Mouse (Mus musculus): ENCODE results near the gene Fam184b. TPM values are rescaled to one million over a fixed set of nuclear protein-coding genes. Genes with fewer than 3 reads are reported as not detected.
A peak's percentile ranks its signal among the peaks of the same experiment; 100 is the strongest.

Fam184b gene
- total and polyA plus RNA-seq, 2 experiments from 2014 or later: not detected

GRCm38 (mm10) chr5:45679955-45680354 lies 40.5 kb upstream of the Fam184b start:
- no peak overlapping the region for H3K27ac ChIP-seq (ENCODE audit: low read depth)
- ATAC-seq (ENCODE audit: insufficient read depth, low read depth) (no peak), DNase-seq (ENCODE audit: low spot score) (no peak)
- no peaks in the 10 kb centered on the region for H3K4me1 ChIP-seq (ENCODE audit: control insufficient read depth, insufficient read depth)
- no peak overlapping the region for H3K4me2 ChIP-seq (ENCODE audit: low read depth, low read length)
- TF ChIP-seq CTCF (IDR thresholded peaks at IDR 0.05; ENCODE audit: low read depth) (no peak), EP300 (IDR thresholded peaks at IDR 0.05; ENCODE audit: low read depth) (no peak)
- no peaks in the 10 kb centered on the region for H3K27me3 ChIP-seq (ENCODE audit: control insufficient read depth, insufficient read depth, low read length)
- H3K9me3 ChIP-seq (replicated peaks; ENCODE audit: control insufficient read depth, low read length): no peaks in the 10 kb centered on the region
- H3K9ac ChIP-seq (replicated peaks; ENCODE audit: low read depth, low read length): no peak overlapping the region
- H3K36me3 ChIP-seq (replicated peaks; ENCODE audit: control insufficient read depth, insufficient read depth, low read length): peaks cover 29% of the 10 kb centered on the region
- no peak overlapping the region for H3K4me3 ChIP-seq (ENCODE audit: low read depth, low read length)

GRCm38 (mm10) chr5:45677639-45678038 lies 38.2 kb upstream of the Fam184b start:
- no peak for TF ChIP-seq EP300 (IDR thresholded peaks at IDR 0.05; ENCODE audit: low read depth)
- TF ChIP-seq CTCF (IDR thresholded peaks at IDR 0.05; ENCODE audit: low read depth): no peak
- H3K27ac ChIP-seq (ENCODE audit: low read depth): no peak overlapping the region
- no peaks in the 10 kb centered on the region for H3K4me1 ChIP-seq (ENCODE audit: control insufficient read depth, insufficient read depth)
- H3K9me3 ChIP-seq (replicated peaks; ENCODE audit: control insufficient read depth, low read length): no peaks in the 10 kb centered on the region
- no peak overlapping the region for H3K4me3 ChIP-seq (ENCODE audit: low read depth, low read length)
- peaks cover 29% of the 10 kb centered on the region for H3K36me3 ChIP-seq (replicated peaks; ENCODE audit: control insufficient read depth, insufficient read depth, low read length)
- ATAC-seq (ENCODE audit: insufficient read depth, low read depth) (no peak), DNase-seq (ENCODE audit: low spot score) (no peak)
- no peak overlapping the region for H3K4me2 ChIP-seq (ENCODE audit: low read depth, low read length)
- WGBS: 72% methylated on average over 4 of the region's 4 CpGs
- no peaks in the 10 kb centered on the region for H3K27me3 ChIP-seq (ENCODE audit: control insufficient read depth, insufficient read depth, low read length)
- H3K9ac ChIP-seq (replicated peaks; ENCODE audit: low read depth, low read length): no peak overlapping the region

GRCm38 (mm10) chr5:45675032-45675431 lies 35.6 kb upstream of the Fam184b start:
- H3K4me2 ChIP-seq (ENCODE audit: low read depth, low read length): no peak overlapping the region
- no peak overlapping the region for H3K4me3 ChIP-seq (ENCODE audit: low read depth, low read length)
- H3K27ac ChIP-seq (ENCODE audit: low read depth): no peak overlapping the region
- no peak for TF ChIP-seq EP300 (IDR thresholded peaks at IDR 0.05; ENCODE audit: low read depth)
- TF ChIP-seq CTCF (IDR thresholded peaks at IDR 0.05; ENCODE audit: low read depth): no peak
- WGBS: 93% methylated on average over 1 of the region's 1 CpGs
- no peak overlapping the region for H3K9ac ChIP-seq (replicated peaks; ENCODE audit: low read depth, low read length)
- H3K36me3 ChIP-seq (replicated peaks; ENCODE audit: control insufficient read depth, insufficient read depth, low read length): peaks cover 23% of the 10 kb centered on the region
- H3K9me3 ChIP-seq (replicated peaks; ENCODE audit: control insufficient read depth, low read length): no peaks in the 10 kb centered on the region
- DNase-seq (ENCODE audit: low spot score): no peak
- no peak for ATAC-seq (ENCODE audit: insufficient read depth, low read depth)
- H3K27me3 ChIP-seq (ENCODE audit: control insufficient read depth, insufficient read depth, low read length): no peaks in the 10 kb centered on the region
- peaks cover 5% of the 10 kb centered on the region; the same call in 1 of the 2 replicates for H3K4me1 ChIP-seq (ENCODE audit: control insufficient read depth, insufficient read depth)

- Histone ChIP-seq H3K27me3 (ENCODE audit: control insufficient read depth, insufficient read depth, low read length) (no peaks in the 10 kb centered on the region), H3K36me3 (replicated peaks; ENCODE audit: control insufficient read depth, insufficient read depth, low read length) (peaks cover 7% of the 10 kb centered on the region), H3K9ac (replicated peaks; ENCODE audit: low read depth, low read length) (0 out of 2 replicates have a peak overlapping the region, but pooled peaks have one; percentile 64), H3K9me3 (replicated peaks; ENCODE audit: control insufficient read depth, low read length) (no peaks in the 10 kb centered on the region), H3K27ac (ENCODE audit: low read depth) (no peak overlapping the region), H3K4me2 (ENCODE audit: low read depth, low read length) (peak overlapping the region; percentile 81; the same call in 1 of the 2 replicates), H3K4me1 (ENCODE audit: control insufficient read depth, insufficient read depth) (peaks cover 10% of the 10 kb centered on the region; the same call in 1 of the 2 replicates), H3K4me3 (ENCODE audit: low read depth, low read length) (peak overlapping the region; percentile 77; the same call in 1 of the 2 replicates)
- no peak for DNase-seq (ENCODE audit: low spot score)
- TF ChIP-seq EP300 (IDR thresholded peaks at IDR 0.05; ENCODE audit: low read depth) (no peak), CTCF (IDR thresholded peaks at IDR 0.05; ENCODE audit: low read depth) (no peak)
- 56% methylated on average over 5 of the region's 5 CpGs for WGBS
- ATAC-seq (ENCODE audit: insufficient read depth, low read depth): no peak
Measured at GRCm38 (mm10) chr5:45670894-45671494, 31.6 kb upstream of the Fam184b start.

- DNase-seq (ENCODE audit: low spot score) (no peak), ATAC-seq (ENCODE audit: insufficient read depth, low read depth) (no peak)
- no peaks in the 10 kb centered on the region for H3K27me3 ChIP-seq (ENCODE audit: control insufficient read depth, insufficient read depth, low read length)
- H3K4me3 ChIP-seq (ENCODE audit: low read depth, low read length): peak overlapping the region; percentile 77
- no peaks in the 10 kb centered on the region for H3K9me3 ChIP-seq (replicated peaks; ENCODE audit: control insufficient read depth, low read length)
- H3K36me3 ChIP-seq (replicated peaks; ENCODE audit: control insufficient read depth, insufficient read depth, low read length): 0 out of 2 replicates have a peak, but pooled peaks cover 3% of the 10 kb centered on the region
- H3K4me1 ChIP-seq (ENCODE audit: control insufficient read depth, insufficient read depth): peaks cover 10% of the 10 kb centered on the region; the same call in 1 of the 2 replicates
- H3K27ac ChIP-seq (ENCODE audit: low read depth): peak overlapping the region; percentile 65
- H3K4me2 ChIP-seq (ENCODE audit: low read depth, low read length): peak overlapping the region; percentile 81
- under 1% methylated on average over 13 of the region's 13 CpGs for WGBS
- peak overlapping the region; percentile 64 for H3K9ac ChIP-seq (replicated peaks; ENCODE audit: low read depth, low read length)
- TF ChIP-seq EP300 (IDR thresholded peaks at IDR 0.05; ENCODE audit: low read depth): no peak
- no peak for TF ChIP-seq CTCF (IDR thresholded peaks at IDR 0.05; ENCODE audit: low read depth)
Measured at GRCm38 (mm10) chr5:45670280-45670670, 30.9 kb upstream of the Fam184b start.

Measured in heart, postnatal 0 days (tissue).